Mouse (Mus musculus) kidney, postnatal 14 days (tissue): ENCODE results near the gene 4921504E06Rik.
A peak's percentile ranks its signal among the peaks of the same experiment; 100 is the strongest.

Experiments used
- DNase-seq: peaks from one replicate; pipeline ENCODE4 v3.0.0; 2022; ENCODE audit warnings: mixed read lengths

The 4921504E06Rik gene

DNA sequence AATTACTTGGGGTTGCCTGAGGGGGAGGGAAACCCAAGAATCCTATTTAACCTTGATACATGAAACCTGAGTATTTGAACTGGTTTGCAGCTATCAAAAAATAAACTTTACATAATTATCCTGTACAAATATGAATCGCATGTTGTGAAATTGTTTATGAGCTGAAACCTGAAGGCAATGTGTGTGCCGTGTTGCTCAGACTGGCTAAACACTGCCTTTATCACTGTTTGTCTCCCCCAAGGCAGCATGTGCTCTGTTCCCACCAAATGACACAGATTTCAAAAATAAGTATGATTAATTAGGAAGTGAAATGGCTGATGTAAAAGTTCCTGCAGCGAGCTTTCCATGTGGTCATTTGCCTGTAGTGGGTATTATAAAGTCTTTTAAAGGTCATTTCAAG, 63.5 kb downstream of the 4921504E06Rik start:
- no peak for DNase-seq

DNA sequence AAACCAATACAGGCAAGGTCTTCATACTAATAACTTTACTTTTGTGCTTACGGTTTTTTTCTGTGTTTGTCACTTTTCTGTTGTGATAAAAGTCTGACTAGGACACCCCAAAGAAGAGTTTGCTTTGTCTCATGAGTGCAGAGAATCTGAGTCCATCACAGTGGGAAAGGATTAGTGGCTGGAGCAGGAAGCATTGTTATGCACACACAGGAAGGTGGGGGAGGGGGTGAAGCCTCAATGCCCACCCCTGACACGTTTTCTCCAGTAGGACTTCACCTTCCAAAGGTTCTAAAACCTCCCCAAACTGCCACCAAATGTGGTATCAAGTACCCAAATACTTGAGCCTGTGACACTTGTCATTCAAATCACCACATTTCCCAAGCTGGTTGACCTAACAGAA, 91.8 kb downstream of the 4921504E06Rik start:
- no peak for DNase-seq

DNA sequence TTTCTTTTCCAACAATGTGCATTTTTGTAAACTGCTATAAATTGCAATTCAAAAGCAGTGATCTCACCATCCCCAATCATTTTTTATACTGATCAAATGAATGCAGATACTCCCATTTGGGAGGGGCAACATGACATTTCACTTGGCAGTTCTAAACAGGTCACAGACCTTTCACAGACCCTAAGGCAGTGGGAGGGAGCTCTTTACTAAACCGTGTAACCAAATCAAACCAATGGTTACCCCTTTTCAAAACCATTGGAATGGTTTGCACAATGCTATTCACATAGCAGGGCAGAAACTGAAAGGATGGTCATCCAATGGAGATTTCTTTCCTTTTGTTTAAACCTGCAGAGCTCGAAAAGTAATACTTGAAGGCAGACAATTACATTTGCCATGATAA, 94.9 kb downstream of the 4921504E06Rik start:
- no peak for DNase-seq

DNA sequence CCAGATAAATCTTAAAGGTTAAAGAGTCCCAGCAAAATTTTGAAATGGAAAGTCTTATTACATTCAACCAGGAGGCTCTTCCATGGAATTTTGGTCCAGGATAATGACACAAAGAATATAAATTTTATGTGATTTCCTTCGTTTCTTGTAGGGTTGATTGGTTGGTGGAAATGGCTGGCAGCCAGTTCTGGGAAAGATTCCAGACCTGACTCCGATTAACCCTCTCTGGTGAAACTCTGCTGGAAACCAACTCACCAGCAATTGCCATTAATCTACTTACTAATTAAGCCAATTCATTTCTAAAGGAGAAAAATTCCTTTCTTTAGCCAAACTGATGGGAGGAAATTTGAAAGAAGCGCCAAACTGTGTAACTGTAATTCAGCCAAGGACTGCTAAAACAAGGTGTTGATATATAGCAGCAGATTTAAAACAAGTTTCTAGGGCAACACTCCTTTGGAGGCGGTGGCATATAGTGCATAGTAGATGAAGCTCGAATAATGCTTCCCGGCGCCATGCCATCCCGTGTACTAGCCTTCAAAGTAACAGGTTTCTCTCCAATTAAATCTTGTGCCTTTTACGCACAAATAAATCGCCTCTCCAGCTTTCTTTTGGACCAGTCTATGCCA, 97.7 kb downstream of the 4921504E06Rik start:
- DNase-seq: no peak

DNA sequence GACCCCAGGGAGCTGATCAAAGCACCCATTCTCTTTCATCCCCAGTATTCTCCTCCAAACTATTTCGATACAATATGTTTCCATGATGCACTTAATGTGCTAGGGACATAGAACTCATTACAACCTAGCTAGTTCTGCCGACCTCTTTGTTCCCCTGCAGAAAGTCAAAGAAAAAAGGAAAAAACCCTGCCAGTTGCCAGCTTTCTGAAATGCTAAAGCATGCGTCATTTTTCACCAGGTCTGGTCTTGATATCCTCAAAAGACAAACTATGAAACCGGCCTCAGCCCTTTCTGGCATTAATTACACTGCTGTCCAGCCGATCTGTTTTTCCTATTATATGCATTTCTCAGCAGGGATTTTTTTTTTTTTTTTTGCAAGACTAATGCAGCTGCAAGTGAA, 98.5 kb downstream of the 4921504E06Rik start:
- DNase-seq: no peak

DNA sequence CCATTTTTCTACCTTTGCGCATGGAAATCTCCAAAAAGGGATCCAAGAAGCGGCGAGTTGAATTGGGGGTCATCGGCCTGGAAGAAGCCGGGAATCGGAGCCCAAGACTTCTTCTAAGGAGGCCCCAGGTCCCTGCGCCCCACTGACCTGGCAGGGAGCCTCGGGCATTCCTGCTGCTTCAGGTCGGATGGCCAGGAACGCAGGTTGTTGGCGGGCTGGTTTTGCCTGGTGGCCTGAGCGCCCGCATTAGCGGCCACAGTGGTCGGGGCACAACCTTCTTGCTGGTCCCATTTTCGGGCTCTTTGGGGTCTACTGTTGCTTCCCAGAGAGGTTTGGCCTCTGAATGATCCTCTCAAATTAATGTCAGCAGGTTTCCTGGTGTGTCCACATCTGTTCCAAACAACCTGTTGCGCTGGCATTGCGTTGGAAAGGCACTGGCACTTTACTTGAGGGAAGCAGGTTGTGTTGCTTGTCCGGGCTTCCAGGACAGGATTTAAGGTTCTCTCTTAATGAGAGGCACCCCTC, 101.1 kb downstream of the 4921504E06Rik start:
- DNase-seq: no peak

DNA sequence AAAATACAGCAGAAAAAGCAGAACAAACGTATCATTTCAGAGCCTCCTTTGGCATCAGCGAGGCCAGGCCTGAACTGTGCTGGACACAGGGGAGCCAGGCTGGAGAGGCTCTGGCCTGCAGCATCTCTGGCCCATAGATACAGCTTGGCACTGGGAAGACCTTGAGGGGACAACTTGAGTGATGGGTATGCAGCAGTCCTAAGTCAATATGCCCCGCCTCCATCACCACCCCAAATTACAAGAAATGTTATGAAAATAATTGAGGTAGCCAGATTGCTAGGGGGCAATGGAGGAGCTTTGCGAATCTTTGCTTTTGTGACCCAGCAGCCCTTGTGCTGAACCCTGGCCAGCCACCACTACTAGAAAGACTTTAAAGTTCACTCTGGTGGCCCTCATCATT, 104.4 kb downstream of the 4921504E06Rik start:
- no peak for DNase-seq

DNA sequence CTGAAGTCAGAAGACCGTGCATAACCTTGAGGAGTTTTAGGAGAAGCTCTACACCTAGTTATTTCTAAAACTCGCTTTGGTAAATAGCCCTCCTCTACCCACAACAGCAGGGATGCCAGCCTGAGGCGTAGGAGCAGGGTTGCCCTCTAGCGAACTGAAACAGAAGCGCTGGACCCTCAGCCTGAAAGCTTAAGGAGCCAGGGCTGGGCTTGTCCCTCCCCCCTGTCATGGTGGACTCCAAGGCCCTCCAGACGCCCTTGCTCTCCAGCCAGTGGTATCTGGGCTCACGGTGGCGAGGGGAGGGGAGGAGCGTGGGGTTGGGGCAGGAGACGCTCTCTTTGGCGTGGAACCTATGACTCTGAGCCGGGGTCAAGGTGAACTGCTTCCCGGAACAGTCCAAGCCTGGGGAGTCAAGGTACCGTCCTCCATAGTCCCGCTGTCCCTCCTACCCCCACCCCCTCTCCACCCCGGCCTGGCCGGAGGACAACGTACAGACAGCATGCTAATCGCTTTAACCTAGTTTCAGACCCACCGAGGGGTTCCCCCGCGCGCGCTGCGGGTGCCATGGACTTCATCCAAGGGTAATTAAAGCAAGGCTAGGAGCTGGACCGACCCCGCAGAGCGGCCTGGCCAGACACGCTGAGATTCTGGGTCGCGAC, 105.5 kb downstream of the 4921504E06Rik start:
- DNase-seq: no peak

DNA sequence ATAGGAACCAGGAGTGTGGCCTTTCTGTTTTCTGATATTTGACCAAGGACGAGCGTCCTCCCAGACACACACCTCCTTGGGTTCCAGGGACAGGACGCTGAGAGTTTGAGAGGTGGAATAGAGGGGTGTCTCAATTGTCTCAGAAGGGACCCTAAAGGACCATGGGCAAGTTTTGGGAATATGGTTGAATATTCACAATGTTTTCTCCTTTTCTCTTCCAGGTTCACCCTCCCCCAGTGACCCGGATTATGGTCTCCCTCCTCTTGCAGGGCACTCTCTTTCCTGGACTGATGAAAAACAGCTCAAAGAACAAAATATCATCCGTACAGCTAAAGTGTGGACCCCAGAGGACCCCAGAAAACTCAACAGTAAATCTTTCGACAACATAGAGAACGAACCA, 107.0 kb downstream of the 4921504E06Rik start:
- DNase-seq: no peak

DNA sequence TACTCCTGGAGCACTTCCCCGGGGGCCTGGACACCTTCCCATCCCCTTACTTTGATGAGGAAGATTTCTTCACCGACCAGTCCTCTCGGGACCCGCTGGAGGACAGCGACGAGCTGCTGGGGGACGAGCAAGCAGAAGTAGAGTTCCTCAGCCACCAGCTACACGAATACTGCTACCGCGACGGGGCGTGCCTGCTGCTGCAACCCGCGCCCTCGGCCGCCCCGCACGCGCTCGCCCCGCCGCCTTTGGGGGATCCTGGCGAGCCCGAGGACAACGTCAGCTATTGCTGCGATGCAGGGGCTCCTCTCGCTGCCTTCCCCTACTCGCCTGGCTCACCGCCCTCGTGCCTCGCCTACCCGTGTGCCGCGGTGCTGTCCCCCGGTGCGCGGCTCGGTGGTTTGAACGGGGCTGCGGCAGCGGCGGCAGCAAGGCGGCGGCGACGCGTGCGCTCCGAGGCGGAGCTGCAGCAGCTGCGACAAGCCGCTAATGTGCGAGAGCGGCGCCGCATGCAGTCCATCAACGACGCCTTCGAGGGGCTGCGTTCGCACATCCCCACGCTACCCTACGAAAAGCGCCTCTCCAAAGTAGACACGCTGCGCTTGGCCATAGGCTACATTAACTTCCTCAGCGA, 107.7 kb downstream of the 4921504E06Rik start:
- DNase-seq: no peak

DNA sequence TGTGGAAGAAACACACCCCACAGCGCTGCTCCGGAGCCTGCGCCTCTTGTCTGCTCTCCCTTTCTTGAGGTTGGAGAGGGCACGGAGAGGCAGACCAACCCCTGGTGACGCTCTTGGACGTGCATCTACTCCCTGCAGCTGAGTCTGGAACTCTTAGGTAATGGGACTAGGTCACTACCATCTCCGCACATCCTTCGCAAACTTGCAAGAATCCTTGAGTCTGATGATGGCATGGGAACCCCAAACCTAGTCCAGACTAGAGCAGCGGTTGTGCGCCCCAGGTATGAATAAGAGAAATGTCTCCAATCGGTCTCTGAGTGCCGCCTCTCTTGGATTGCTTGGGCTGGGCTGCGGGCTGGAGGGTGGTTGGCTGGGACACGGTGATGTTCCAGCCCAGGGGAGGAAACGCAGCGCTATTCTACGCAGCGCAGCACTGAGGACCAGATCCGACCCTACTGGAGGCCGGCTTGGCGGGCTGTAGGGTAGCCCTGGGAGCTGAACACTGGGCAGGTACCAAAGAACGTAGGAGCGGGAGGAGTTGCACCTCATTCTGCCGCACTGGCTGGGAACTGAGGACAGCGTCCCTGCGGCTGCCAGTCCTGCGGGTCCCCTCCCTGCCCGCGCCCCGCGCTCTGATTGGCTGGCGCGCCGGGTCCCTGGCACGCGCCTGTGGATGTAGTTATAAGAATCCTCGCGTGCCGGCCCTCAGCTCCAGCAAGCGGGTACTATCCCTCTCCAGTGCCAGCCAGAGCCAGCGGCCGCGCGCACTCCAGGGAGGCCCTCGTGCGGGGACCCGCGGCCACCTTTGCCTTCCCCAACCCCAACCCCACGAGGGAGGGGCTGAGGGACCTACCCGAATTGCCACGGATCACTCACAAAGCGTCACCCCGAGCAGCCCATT, 108.5 kb downstream of the 4921504E06Rik start, which contains the start of gene Ptf1a:
TSS of gene Ptf1a (plus strand) at position 733 of the 901 bp plus-strand sequence.
- DNase-seq: no peak

DNA sequence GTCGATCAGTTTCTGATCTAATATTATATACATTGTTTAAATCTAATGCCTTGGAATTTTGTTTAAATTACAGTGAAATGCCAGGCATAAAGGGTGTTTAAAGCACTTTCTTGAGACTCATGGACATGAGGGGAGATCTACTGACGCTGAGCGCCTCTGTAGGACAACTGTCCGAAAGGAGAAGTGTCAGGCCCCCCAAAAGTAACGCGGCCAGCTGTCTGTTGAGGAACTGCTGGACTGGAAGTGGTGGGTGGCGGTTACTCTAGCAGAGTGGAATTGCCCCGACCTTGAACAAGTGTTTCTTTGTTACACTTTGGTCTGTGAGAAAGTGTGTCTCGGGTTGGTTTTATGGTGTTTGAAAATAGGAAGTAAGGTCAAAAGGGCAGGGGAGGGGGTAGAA, 109.4 kb downstream of the 4921504E06Rik start:
- DNase-seq: no peak

DNA sequence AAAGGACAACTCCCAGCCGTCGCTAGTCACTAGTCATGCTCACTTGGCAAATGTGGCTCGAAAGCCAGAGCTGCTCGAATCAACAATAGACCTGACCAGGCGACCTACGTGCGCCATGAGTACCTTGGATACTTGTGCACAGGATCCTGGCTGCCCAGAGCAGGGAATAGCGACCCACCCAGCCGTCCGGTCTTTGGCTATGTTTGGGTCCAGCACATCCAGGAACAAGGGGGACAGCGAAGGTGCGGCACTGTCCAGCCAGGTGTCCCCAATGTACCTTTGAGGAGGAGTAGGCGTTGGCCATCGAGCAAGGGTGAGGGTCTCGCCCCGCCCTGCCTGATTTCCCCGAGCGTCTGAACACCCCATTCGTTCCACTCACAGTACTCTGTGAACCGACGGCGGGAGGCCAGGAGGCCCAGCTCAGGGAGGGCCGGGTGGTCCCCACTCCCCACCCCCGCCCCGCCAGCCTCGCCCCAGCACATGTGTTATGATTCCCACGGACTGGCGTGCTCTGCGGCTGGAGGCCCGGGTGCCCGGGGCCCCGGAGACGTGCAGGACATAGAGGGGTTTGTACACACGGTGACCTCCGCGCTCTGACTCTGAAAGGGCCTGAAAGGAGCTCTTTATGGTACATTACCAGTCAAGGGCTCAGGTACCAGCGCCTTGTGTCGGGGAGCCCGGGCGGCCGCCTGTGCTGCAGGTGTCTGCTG, 121.9 kb downstream of the 4921504E06Rik start:
- no peak for DNase-seq

DNA sequence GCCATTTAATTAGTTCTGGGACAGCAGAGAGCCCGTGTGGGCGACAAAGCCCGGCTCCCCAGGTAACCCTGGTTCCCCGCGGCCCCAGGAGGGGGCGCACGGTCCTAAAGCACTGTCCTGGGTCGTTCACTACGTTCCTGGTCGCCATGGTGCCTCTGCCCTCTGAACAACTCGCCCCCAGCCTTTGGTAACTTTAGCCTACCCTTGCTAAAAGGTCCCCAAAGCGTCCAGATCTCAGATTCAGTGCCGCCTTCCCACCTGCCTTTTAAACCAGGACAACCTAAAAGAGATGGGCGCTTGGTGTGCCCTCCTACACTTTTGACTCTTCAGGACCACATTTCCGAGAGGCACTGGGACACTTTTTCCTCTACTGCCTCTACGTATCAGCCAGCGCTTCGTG, 122.5 kb downstream of the 4921504E06Rik start:
- DNase-seq: no peak

DNA sequence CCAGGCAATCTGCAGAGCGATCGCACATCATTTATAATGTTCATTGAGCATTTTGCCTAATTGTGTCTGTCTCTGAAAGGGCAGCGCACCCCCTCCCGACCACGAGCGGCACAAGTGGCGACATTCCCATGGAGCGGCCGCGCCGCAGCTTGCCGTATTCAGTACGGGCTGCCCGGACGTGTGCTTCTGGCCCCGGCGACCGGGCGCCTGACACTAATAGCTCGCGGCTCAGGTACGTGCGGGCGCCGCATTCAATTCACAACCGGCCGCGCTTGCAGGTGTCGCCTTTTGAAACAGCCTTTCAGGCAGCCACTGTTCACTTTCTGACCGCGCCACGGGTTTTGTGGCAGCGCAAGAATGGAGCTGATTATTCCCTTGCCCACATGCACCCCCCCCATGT, 123.0 kb downstream of the 4921504E06Rik start:
- no peak for DNase-seq

DNA sequence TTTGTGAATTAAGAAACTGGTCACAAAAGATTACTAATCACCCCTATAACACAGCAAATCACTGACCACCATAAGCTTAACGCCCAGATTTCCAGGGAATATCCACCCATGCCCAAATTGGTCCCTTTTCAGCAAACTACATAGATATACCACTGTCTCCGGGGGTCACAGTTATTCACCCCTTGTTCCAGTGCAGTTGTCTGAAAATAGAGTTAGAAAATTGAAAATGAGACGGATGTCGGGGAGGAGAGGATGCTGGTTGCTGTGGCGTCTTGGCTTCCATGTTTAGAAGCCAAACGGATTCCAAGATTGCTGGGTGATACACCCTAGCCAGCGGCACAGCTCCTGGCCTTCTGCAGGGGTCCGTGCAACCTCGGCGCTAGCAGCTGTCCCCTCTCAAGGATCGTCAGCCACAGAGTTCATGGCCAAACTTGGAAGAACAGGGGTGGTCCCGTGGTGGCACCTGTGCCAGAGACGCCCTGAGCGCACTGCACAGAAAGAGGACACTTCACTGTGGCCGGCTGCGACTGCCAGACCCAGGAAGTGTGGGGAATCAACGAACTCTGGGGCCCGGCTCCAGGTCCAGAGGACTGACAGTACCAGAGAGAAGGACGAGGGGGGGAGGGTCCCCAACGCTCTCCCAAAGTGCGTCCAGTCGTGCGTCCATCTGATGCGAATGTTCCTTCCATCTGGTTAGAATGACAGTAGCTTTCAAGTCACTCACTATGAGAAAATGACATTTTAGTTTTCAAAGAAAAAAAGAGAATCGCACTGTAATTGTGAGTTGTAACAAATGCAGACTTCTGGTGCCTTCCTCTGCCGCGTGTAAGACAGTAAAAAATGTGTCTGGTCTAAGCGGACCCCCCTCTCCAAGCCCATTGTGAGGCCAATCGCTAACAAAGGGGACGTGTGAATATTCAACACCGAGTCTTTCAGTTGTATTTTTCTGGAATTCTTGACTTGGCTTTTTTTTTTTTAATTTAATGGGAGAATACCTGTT, 123.7 kb downstream of the 4921504E06Rik start:
- no peak for DNase-seq

DNA sequence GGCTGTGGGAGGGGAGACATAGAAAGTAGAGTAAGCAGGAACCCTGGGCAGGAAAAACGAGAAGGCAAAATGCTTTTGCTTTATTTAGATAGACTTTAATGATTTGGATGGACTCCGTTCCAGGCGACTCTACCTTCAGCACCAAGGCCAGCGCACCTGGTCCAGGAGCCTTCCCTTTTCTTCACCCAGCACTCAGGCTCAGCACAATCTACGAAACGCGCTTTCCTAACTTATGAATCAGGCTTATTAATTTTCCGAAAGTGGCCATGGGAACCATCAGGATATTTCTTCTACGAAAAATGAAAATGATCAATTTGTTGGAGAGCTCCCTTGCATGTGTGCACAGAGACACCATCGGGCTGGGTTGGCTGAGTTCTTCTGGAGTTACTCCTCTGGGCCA, 124.7 kb downstream of the 4921504E06Rik start:
- peak; percentile 60 for DNase-seq

DNA sequence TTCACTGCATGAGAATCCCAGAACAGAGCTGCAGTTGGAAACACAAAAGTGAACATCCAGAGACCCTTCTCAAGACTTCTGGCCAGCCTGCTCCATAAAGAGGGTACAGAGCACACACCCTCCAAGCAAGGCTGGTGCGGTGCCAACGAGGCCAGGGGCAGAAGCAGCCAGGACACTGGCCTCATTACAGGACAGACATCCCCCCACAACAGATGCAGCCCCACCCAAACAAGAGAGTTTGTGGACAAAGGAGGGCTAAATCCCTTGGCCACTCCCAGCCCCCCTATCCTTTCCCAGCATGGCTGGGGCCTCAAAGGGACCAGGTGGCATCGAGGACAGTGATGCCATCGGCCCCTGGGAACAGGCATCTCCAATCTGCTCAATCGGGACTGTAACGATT, 130.6 kb downstream of the 4921504E06Rik start:
- no peak for DNase-seq

DNA sequence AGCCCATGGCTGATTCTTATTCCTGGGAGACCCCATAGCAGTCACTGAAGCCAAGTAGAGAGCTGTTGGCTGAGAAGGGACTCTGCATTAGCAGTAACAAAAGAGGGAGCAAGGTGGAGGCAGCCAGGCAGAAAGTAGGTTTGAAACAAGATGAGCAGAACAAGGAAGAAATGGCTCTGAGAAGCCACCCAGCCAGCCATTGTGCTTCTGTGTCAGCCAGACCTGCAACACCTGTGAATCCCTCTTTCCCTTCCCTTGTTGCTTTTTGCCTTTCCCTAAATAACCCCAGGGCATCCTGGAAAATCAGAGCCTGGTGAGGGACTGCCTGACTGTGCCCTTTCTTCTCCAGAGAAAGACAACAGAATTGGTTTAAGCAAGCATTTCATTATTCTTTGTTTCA, 131.5 kb downstream of the 4921504E06Rik start:
- DNase-seq: no peak

DNA sequence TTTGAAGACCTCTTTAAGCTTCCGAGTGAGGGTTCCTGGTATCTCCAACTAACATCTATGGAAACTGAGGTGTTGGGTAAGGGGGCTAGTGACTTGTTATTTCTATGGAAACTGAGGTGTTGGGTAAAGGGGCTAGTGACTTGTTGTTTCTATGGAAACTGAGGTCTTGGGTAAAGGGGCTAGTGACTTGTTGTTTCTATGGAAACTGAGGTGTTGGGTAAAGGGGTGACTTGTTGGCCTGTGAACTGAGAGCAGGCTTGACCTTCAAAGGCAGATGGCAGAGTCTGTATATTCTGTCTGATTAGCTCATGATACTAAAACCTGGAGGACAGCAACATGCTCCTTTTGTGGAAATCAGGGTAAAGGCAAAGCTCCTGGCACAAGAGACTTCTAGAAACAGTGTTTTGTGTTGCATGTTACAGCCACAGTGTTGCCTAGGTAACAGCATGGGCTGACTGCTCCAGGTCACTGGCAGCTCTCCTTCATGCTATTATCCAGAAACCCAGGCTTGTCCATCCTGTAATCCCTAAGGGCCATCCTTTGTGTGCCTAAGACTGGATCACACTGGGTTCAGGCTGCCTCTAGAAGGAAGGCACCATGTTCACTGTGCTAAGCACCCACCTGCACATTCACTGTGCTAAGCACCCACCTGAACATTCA, 133.9 kb downstream of the 4921504E06Rik start:
- no peak for DNase-seq
